Mouse (Mus musculus) ES-Bruce4 (cell line): ENCODE results near the gene Prss35.

Experiments used
- CTCF ChIP-seq: IDR thresholded peaks from one replicate; pipeline ENCODE4 v1.8.1; 2011; ENCODE audit warnings: low read depth, low read length
- POLR2A ChIP-seq: IDR thresholded peaks from one replicate; pipeline ENCODE4 v1.8.1; 2011; ENCODE audit warnings: low read length; ENCODE audit not compliant: insufficient read depth

- no peak for TF ChIP-seq CTCF
- no peak for TF ChIP-seq POLR2A
Measured at GRCm38 (mm10) chr9:86764002-86764401, 20.6 kb downstream of the Prss35 start.
